Comparison of ENCODE assay signal across 9 mouse cellular contexts in the genomic region with DNA sequence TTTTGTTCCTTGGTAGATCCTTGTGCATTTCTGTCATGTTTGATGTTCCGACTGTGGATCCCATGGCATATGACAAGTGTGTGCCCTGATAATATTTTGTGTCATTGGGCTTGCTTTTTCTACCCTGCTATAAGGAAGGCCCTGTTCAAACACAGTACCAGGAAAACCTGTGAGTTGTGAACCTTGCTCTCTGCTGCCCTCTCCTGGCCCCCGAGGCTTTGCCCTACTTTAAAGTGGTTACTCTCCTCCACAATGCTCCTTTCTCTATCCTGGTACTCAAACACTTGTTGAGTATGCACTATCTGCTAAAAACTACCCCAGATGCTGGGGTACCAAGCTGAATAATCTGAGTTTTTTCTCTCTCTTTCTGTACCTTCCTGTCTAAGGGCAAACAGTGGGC.
DNase-seq lines count a peak whose midpoint lies in the region; ATAC-seq and TF ChIP-seq lines count a peak whose summit lies in the region.
"Had no signal": no experiment of that assay in that cellular context is flagged by ENCODE, and none has a peak within 500 bp of the region (broad histone marks: within the 10 kb centered on the region; RNA-seq: fewer than 3 reads in every experiment).

No protein-coding gene starts in this region.

- no peak for TF ChIP-seq POLR2A in heart, adult 2 months (IDR thresholded peaks at IDR 0.05; ENCODE audit: insufficient read depth, low read depth, low read length)
- no peak for TF ChIP-seq POLR2A in brain, embryonic 14.5 days (IDR thresholded peaks at IDR 0.05; ENCODE audit: borderline replicate concordance, extremely low read depth, insufficient read depth, insufficient read length, poor library complexity, severe bottlenecking)

- 39% methylated on average over 2 of the region's 2 CpGs for WGBS in heart, adult 2 months

- no peaks in the 10 kb centered on the region for H3K79me2 ChIP-seq in heart, adult 2 months (replicated peaks; ENCODE audit: control insufficient read depth, insufficient read depth, low read length)

- H3K9ac ChIP-seq in heart, adult 2 months (ENCODE audit: low read depth, low read length), result no peak overlapping the region

- H3K36me3 ChIP-seq in heart, adult 2 months (ENCODE audit: control insufficient read depth, insufficient read depth, low read length), result no peaks in the 10 kb centered on the region

- peak; percentile 76 for TF ChIP-seq CTCF in heart, adult 2 months (IDR thresholded peaks at IDR 0.05)
- peak; percentile 77 for TF ChIP-seq CTCF in brain, embryonic 14.5 days (IDR thresholded peaks at IDR 0.05; ENCODE audit: borderline replicate concordance, extremely low read depth, insufficient read depth, insufficient read length)

- peak; percentile 65 for ATAC-seq in CD4-positive, CD25-positive, alpha-beta regulatory T cell, adult 4 months
- ATAC-seq in megakaryocyte, adult 5-6 weeks (ENCODE audit: poor library complexity, severe bottlenecking), result peak; percentile 80

- peak; percentile 11 to 58 for DNase-seq in heart, adult 2 months
- DNase-seq in heart, adult 11 months, result no peak
- peak; percentile 50 for DNase-seq in brain, embryonic 14.5 days (ENCODE audit: low read depth)
- DNase-seq in gastrocnemius, postnatal 36 days, result peak; percentile 17 to 18
- DNase-seq in layer of hippocampus, postnatal 10 days (ENCODE audit: low spot score in 2 of 2), result peak; percentile 68 to 71
- DNase-seq in thymus, postnatal 4 days, result peak; percentile 81

- no peak for TF ChIP-seq EP300 in heart, adult 2 months (IDR thresholded peaks at IDR 0.05; ENCODE audit: insufficient read depth, low read depth, low read length)

- H3K4me3 ChIP-seq in heart, adult 2 months, result no peak overlapping the region
- H3K4me3 ChIP-seq: megakaryocyte, embryonic 14.5 days had no signal

- no peaks in the 10 kb centered on the region for H3K27me3 ChIP-seq in heart, adult 2 months (ENCODE audit: control insufficient read depth, insufficient read depth, low read length)

- no peaks in the 10 kb centered on the region for H3K4me1 ChIP-seq in heart, adult 2 months (ENCODE audit: control insufficient read depth, insufficient read depth, low read length)

- no peak overlapping the region for H3K27ac ChIP-seq in heart, adult 2 months

- intact Hi-C loops in heart, adult 2 months (cut with DNase I), result loop anchor here (1.0 to 10.0 kb wide), 3 partner anchors 92 to 217 kb away; no protein-coding TSS in a partner anchor
- intact Hi-C loops in gastrocnemius, postnatal 36 days (cut with DNase I), result loop anchor here (2.0 to 10.0 kb wide), 2 partner anchors 91 to 219 kb away; no protein-coding TSS in a partner anchor
